Mouse (Mus musculus): ENCODE results near the gene Afg1l.

DNA sequence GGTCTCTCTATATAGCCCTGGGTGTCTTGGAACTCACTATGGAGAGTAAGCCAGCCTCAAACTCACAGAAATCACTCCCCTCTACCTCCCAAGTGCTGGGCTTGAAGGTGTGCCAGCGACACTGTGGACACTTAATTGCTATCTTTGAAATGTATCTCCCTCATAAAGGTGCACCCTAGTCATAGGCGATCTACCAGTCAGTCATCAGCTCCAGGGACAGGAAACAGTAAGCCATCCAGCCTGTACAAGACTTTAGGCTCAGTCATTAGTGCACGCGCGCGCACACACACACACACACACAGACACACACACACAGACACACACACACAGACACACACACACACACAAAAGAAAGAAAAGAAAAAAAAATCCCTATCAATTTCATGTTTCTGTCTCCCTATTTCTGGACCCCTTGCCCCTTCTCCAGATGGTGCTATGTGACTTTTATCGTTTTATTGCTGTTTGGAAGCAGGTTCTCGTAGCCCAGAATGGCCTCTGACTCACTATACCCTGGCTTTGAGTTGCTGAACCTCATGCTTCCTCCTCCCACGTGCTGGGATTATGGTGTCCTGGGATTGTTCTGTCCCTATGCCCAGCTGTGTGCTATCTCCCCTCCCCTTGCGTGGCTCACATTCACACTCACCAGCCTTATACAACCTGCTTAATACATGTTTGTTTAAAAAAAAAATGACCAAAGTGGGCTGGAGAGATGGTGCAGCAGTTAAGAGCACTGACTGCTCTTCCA, 13.8 kb upstream of the Afg1l start:
- no peak for TF ChIP-seq GATA1 (IDR thresholded peaks at IDR 0.05; ENCODE audit: borderline replicate concordance, low read length)
- TF ChIP-seq FLI1 (IDR thresholded peaks at IDR 0.05; ENCODE audit: low read length): no peak

All from megakaryocyte, embryonic 14.5 days (primary cell).